Mouse (Mus musculus) forebrain, postnatal 0 days (tissue): ENCODE measurements around the gene Ankrd44. TPM values are rescaled to one million over a fixed set of nuclear protein-coding genes. Genes with fewer than 3 reads are reported as not detected.

Source experiments
- ATAC-seq: fragments of 200-750 bp; cut with Nextera tagmentation; 2 replicates; pipeline ENCODE4 v1.8.0; 2017; ENCODE audit warnings: mild to moderate bottlenecking, moderate library complexity
- DNase-seq: peaks from one replicate; pipeline ENCODE4 v3.0.0-alpha.2; 2015
- H3K27ac ChIP-seq: fragments of 300-500 bp; sonication (generic); 2 replicates; pipeline ENCODE4 v1.5.1; 2014; ENCODE audit warnings: low read depth, mild to moderate bottlenecking, antibody characterized with exemption, low read length, moderate library complexity, mixed read lengths
- H3K27me3 ChIP-seq: fragments of 300-500 bp; sonication (generic); 2 replicates; pipeline ENCODE4 v1.6.1; 2014; ENCODE audit warnings: mild to moderate bottlenecking, low read length, mixed read lengths; ENCODE audit not compliant: insufficient read depth
- H3K36me3 ChIP-seq: fragments of 300-500 bp; sonication (generic); 2 replicates; pipeline ENCODE4 v1.6.1; 2014; ENCODE audit warnings: mild to moderate bottlenecking, moderate library complexity; ENCODE audit not compliant: insufficient read depth
- H3K4me1 ChIP-seq: fragments of 300-500 bp; sonication (generic); 2 replicates; pipeline ENCODE4 v1.6.1; 2014; ENCODE audit warnings: antibody characterized with exemption; ENCODE audit not compliant: insufficient read depth
- H3K4me2 ChIP-seq: fragments of 300-500 bp; sonication (generic); 2 replicates; pipeline ENCODE4 v1.6.1; 2014; ENCODE audit warnings: low read depth, mild to moderate bottlenecking, moderate library complexity
- H3K4me3 ChIP-seq: fragments of 300-500 bp; sonication (generic); 2 replicates; pipeline ENCODE4 v1.5.1; 2014; ENCODE audit warnings: low read depth, low read length, mixed read lengths
- H3K9ac ChIP-seq: fragments of 300-500 bp; sonication (generic); 2 replicates; pipeline ENCODE4 v1.6.1; 2014; ENCODE audit warnings: mild to moderate bottlenecking
- H3K9me3 ChIP-seq: fragments of 300-500 bp; sonication (generic); 2 replicates; pipeline ENCODE4 v1.6.1; 2016; ENCODE audit warnings: low read length
- CTCF ChIP-seq: sonication (generic); IDR thresholded peaks from 2 replicates; pipeline ENCODE4 v1.5.1; 2016; ENCODE audit warnings: antibody characterized with exemption, control low read depth, low read depth
- WGBS: fragments of 180-500 bp; shearing (Covaris S2); extraction: QIAGEN DNeasy Blood & Tissue Kit; methylation state at CpG from one replicate; pipeline ENCODE4 v1.1.7; 2014; 5-methylcytosine and 5-hydroxymethylcytosine counted together
- polyA plus RNA-seq: library from polyadenylated mRNA; unstranded; fragments of >200 nt; fragmentation: Nextera tagmentation; extraction: Ambion mirVana; gene quantifications from 2 replicates; pipeline ENCODE4 v1.2.1, GENCODE M21; 2015
- total RNA-seq: library from RNA; depleted of rRNA; stranded (reverse); fragments of >200 nt; gene quantifications from 2 replicates; pipeline ENCODE4 v1.2.3, GENCODE M21; 2014

Gene Ankrd44
- total and polyA plus RNA-seq, 2 experiments from 2014 or later = 12.8 to 88.1 TPM

DNA sequence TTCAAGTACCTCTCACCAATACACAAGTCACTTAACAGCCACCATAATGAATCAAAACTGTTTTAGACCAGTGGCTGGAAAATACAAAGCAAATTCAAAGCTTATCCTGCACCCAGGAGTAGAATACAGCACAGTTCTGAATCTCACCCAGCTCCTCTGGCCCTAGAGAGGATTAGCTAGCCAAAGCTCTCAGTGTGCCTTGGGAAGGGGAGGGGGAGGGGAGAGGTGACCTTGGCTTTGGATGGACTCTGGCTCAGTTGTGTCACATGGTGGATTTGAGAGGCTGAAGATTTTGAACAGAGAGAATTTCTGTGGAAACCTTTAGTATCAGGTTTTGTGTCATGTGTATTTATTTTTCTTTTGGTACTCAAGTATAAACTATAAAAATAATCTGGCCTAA is 66.3 kb downstream of the Ankrd44 start:
- DNase-seq (no peak), ATAC-seq (no peak)
- H3K4me3 ChIP-seq = no peak overlapping the region
- H3K27me3 ChIP-seq = no peaks in the 10 kb centered on the region
- no peaks in the 10 kb centered on the region for H3K9me3 ChIP-seq
- no peaks in the 10 kb centered on the region for H3K4me1 ChIP-seq
- H3K36me3 ChIP-seq = no peaks in the 10 kb centered on the region
- H3K4me2 ChIP-seq = no peak overlapping the region
- H3K27ac ChIP-seq = no peak overlapping the region
- no peak for TF ChIP-seq CTCF
- H3K9ac ChIP-seq = no peak overlapping the region

DNA sequence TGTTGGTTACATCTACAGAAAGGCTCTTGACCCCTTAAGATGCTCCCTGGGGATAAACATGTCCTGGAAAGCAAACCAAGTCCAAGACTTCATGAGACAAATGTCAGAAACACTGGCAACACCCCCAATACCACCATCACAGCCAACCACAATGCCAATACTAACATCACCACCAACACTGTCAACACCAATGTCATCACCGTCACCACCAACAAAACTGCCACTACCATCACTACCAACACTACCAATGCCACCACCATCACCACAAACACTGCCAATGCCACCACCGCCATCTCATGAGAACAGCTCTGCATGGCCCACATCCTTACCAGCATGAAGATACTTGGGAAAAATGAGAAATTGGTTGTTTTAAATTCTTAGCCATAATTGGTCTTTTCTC is 67.3 kb downstream of the Ankrd44 start:
- no peak overlapping the region for H3K9ac ChIP-seq
- no peaks in the 10 kb centered on the region for H3K4me1 ChIP-seq

DNA sequence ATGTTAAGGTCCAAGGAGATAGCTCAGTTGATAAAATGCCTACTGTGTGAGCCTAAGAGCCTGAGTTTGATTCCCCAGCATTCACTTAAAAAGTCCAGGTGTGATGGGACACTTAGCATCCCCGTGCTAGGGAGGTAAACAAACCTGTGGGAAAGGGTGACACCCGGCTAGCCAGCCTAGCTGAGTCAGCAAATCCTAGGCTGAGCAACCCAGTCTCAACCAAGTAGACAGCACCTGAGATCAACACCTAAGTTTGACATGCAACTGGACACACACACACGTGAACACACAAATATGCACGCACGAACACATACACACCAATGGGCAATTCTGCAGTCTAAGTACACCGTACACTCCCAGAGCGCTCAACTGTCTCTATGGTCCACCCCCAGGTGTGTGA is 69.7 kb downstream of the Ankrd44 start:
- no peak overlapping the region for H3K9ac ChIP-seq
- WGBS = 94% methylated on average over 7 of the region's 7 CpGs
- H3K9me3 ChIP-seq = no peaks in the 10 kb centered on the region
- no peaks in the 10 kb centered on the region for H3K36me3 ChIP-seq
- H3K27me3 ChIP-seq = no peaks in the 10 kb centered on the region
- ATAC-seq (no peak), DNase-seq (no peak)
- H3K4me1 ChIP-seq = no peaks in the 10 kb centered on the region
- H3K4me2 ChIP-seq = no peak overlapping the region
- H3K27ac ChIP-seq = no peak overlapping the region
- TF ChIP-seq CTCF = no peak
- no peak overlapping the region for H3K4me3 ChIP-seq

More for the DNA sequence above, 67.3 kb downstream of the Ankrd44 start:
- Histone ChIP-seq H3K36me3 (no peaks in the 10 kb centered on the region), H3K4me2 (no peak overlapping the region), H3K27ac (no peak overlapping the region), H3K9me3 (no peaks in the 10 kb centered on the region), H3K27me3 (no peaks in the 10 kb centered on the region), H3K4me3 (no peak overlapping the region)
- no peak for DNase-seq
- ATAC-seq = no peak
- no peak for TF ChIP-seq CTCF
- WGBS = 98% methylated on average over 2 of the region's 2 CpGs

DNA sequence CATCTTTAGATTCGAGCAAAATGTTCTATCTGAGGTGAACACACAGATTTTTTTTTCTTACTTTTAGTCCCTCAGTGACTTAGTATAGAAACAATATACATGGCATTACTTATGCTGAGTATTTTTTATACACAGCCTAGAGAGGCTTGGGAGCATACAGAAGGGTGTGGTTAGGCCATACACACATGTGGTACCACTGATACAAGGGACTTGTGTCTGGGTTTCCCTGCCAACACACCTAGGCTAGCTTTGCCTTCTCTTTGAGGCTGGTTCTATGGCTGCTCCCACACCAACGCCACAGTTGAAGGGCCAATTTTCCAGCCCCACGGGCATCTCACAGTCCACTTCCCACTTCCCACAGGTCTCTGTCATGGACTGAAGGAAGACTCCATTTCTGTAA is 70.2 kb downstream of the Ankrd44 start:
- Histone ChIP-seq H3K27ac (no peak overlapping the region), H3K4me1 (no peaks in the 10 kb centered on the region), H3K9ac (no peak overlapping the region), H3K27me3 (no peaks in the 10 kb centered on the region), H3K9me3 (no peaks in the 10 kb centered on the region), H3K4me3 (no peak overlapping the region), H3K4me2 (no peak overlapping the region), H3K36me3 (no peaks in the 10 kb centered on the region)
- no peak for TF ChIP-seq CTCF
- DNase-seq (no peak), ATAC-seq (no peak)
- 88% methylated on average over 3 of the region's 3 CpGs for WGBS

DNA sequence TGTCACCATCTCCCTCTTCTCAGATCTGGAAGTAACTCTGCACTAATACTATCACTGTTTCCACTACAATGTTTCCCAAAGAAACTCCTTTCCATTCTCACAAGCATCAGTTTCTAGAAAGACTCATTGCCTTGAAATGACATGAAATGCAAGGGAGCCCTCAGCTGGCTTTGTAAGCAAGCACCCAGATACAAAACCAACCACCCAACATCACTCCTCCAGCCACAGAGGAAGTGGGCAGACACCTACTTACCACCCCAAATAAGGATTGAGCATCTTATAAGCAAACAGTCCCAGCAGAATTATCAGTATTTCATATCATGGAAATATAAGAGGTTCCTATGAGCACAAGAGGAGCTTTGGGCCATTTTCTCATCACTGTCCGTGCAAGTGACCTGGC is 71.8 kb downstream of the Ankrd44 start:
- no peaks in the 10 kb centered on the region for H3K36me3 ChIP-seq
- H3K27me3 ChIP-seq = no peaks in the 10 kb centered on the region
- no peak for TF ChIP-seq CTCF
- DNase-seq (no peak), ATAC-seq (no peak)
- H3K4me2 ChIP-seq = no peak overlapping the region
- H3K4me3 ChIP-seq = no peak overlapping the region
- no peaks in the 10 kb centered on the region for H3K4me1 ChIP-seq
- no peaks in the 10 kb centered on the region for H3K9me3 ChIP-seq
- WGBS = 68% methylated on average over 1 of the region's 1 CpGs
- no peak overlapping the region for H3K9ac ChIP-seq
- H3K27ac ChIP-seq = no peak overlapping the region

DNA sequence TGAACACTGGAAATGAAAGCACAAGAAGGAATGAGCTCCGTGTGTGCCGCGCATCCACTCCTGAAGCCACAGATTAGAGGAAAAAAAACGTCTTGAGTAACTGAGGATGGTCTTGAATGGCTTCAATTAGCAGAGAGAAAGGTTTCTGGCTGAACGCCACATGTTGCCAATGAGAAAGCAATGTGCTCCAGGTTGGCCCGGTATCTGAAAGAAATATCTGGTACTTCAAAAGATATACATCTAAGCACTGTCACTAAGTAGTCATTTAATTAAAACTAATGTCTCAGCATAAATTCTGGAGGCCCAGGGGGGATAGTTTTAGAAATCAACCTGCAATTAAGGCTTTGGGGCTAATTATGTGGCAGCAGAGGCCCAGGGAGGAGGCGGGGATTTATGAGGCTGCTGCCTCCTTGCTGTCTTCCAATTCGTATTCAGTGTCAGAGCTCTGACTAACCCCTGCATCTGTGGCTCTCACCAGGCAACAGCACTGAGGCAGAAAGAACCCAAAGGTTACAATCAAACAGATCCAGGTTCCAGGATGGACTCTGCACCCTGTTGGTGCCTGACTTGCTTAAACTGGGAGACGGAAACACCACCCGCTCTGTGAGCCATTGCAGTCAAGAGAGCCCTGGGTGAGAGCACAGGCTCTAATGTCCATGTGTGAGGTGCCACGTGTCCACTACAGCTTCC is 72.7 kb downstream of the Ankrd44 start:
- Histone ChIP-seq H3K36me3 (no peaks in the 10 kb centered on the region), H3K9ac (no peak overlapping the region), H3K27me3 (no peaks in the 10 kb centered on the region), H3K4me2 (no peak overlapping the region), H3K4me1 (no peaks in the 10 kb centered on the region), H3K27ac (no peak overlapping the region), H3K9me3 (no peaks in the 10 kb centered on the region), H3K4me3 (no peak overlapping the region)
- WGBS = 34% methylated on average over 11 of the region's 11 CpGs
- DNase-seq = no peak
- no peak for ATAC-seq
- TF ChIP-seq CTCF = no peak

DNA sequence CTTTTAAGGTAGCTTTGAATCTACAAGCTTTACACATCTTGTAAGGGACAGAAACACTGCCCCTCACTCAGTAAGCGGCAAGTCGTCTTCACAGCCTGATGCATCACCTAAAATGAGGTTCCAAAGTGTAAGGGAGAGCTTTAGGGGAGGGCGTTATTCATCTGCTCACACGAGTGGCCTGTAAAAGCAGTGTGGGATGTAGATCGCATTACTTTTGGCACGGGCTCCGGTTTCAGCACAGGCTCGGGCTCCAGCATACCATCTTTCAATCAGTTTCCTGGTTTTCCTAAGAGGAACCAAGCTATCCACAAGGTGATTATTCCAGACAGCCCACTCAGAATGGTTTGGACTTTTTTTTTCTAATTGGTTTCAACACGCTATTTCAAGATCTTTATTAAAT is 74.6 kb downstream of the Ankrd44 start:
- ATAC-seq = no peak
- no peaks in the 10 kb centered on the region for H3K27me3 ChIP-seq
- no peaks in the 10 kb centered on the region for H3K4me1 ChIP-seq
- 61% methylated on average over 9 of the region's 9 CpGs for WGBS
- no peaks in the 10 kb centered on the region for H3K9me3 ChIP-seq
- H3K4me2 ChIP-seq = no peak overlapping the region
- no peak for TF ChIP-seq CTCF
- no peak overlapping the region for H3K9ac ChIP-seq
- H3K36me3 ChIP-seq = no peaks in the 10 kb centered on the region
- no peak overlapping the region for H3K27ac ChIP-seq
- DNase-seq = no peak
- H3K4me3 ChIP-seq = no peak overlapping the region
